Comparison of ENCODE assay signal across 8 mouse cellular contexts in genomic region chr15:102136129-102136758, GRCm38 (mm10). TPM values are rescaled to one million over a fixed set of nuclear protein-coding genes. Genes with fewer than 3 reads are reported as not detected.
DNase-seq lines count a peak whose midpoint lies in the region; ATAC-seq and TF ChIP-seq lines count a peak whose summit lies in the region.

TSS of gene Spryd3 (minus strand) at chr15:102136234.

- under 1% methylated on average over 50 of the region's 50 CpGs for WGBS in forebrain, embryonic 11.5 days
- WGBS in heart, embryonic 16.5 days, result under 1% methylated on average over 50 of the region's 50 CpGs
- WGBS in liver, embryonic 15.5 days (ENCODE audit: insufficient replicate concordance), result under 1% methylated on average over 43 of the region's 50 CpGs
- WGBS in neural tube, embryonic 12.5 days, result under 1% methylated on average over 50 of the region's 50 CpGs

- H3K4me3 ChIP-seq in CH12.LX (replicated peaks in 1 of 3; ENCODE audit: low read depth in 2 of 3, low read length in 2 of 3, poor library complexity in 1 of 3), result peak within 1 kb of the TSS; percentile 60 to 91 (median 86)
- peak within 1 kb of the TSS; percentile 87 for H3K4me3 ChIP-seq in forebrain, embryonic 11.5 days (ENCODE audit: low read depth, low read length)
- peak within 1 kb of the TSS; percentile 79 for H3K4me3 ChIP-seq in heart, embryonic 16.5 days (ENCODE audit: low read length)
- H3K4me3 ChIP-seq in liver, embryonic 15.5 days (replicated peaks), result peak within 1 kb of the TSS; percentile 82
- peak within 1 kb of the TSS; percentile 88 for H3K4me3 ChIP-seq in neural tube, embryonic 12.5 days

- H3K27me3 ChIP-seq in CH12.LX (replicated peaks), result peaks cover 20% of the 10 kb centered on the region
- H3K27me3 ChIP-seq in forebrain, embryonic 11.5 days (ENCODE audit: control insufficient read depth, insufficient read depth, low read length), result no peaks in the 10 kb centered on the region
- no peaks in the 10 kb centered on the region for H3K27me3 ChIP-seq in heart, embryonic 16.5 days (ENCODE audit: control insufficient read depth, insufficient read depth, low read length)
- peaks cover 9% of the 10 kb centered on the region for H3K27me3 ChIP-seq in liver, embryonic 15.5 days
- no peaks in the 10 kb centered on the region for H3K27me3 ChIP-seq in neural tube, embryonic 12.5 days (replicated peaks)

- dilution Hi-C loops in CH12.LX (cut with MboI; ENCODE audit: extremely low pct_ligation_motif_present, extremely low pct_unique_long_range_greater_than_20kb, low sequenced_read_pairs), result no loop called here

- peak within 1 kb of the TSS; percentile 88 for H3K4me2 ChIP-seq in CH12.LX (ENCODE audit: insufficient read depth, low read depth, poor library complexity, severe bottlenecking)
- H3K4me2 ChIP-seq in forebrain, embryonic 11.5 days (ENCODE audit: low read depth, low read length, severe bottlenecking), result peak within 1 kb of the TSS; percentile 75
- H3K4me2 ChIP-seq in heart, embryonic 16.5 days (ENCODE audit: low read depth, low read length), result peak within 1 kb of the TSS; percentile 84
- peak within 1 kb of the TSS; percentile 94 for H3K4me2 ChIP-seq in liver, embryonic 15.5 days
- peak within 1 kb of the TSS; percentile 77 for H3K4me2 ChIP-seq in neural tube, embryonic 12.5 days (replicated peaks)

- peak; percentile 98 for DNase-seq in CH12.LX (ENCODE audit: extremely low read depth)
- DNase-seq in c-Kit-positive CD71-positive TER-119-negative erythroid progenitor cells, embryonic 14.5 days (ENCODE audit: low read depth), result peak; percentile 94
- DNase-seq in forebrain, embryonic 11.5 days (ENCODE audit: low spot score), result peak; percentile 99
- peak; percentile 96 to 97 for DNase-seq in kidney, postnatal 36 days
- peak; percentile 94 for DNase-seq in telencephalon, adult 2 months (ENCODE audit: low read depth, low spot score)

- peaks cover 16% of the 10 kb centered on the region for H3K79me2 ChIP-seq in CH12.LX (replicated peaks; ENCODE audit: control insufficient read depth, extremely low read depth, insufficient read depth, poor library complexity, severe bottlenecking)

- no peaks in the 10 kb centered on the region for H3K9me3 ChIP-seq in CH12.LX (replicated peaks; ENCODE audit: low read length)
- H3K9me3 ChIP-seq in forebrain, embryonic 11.5 days (ENCODE audit: control insufficient read depth, low read length), result no peaks in the 10 kb centered on the region
- no peaks in the 10 kb centered on the region for H3K9me3 ChIP-seq in heart, embryonic 16.5 days (replicated peaks; ENCODE audit: control insufficient read depth, low read length)
- no peaks in the 10 kb centered on the region for H3K9me3 ChIP-seq in liver, embryonic 15.5 days (replicated peaks)
- H3K9me3 ChIP-seq in neural tube, embryonic 12.5 days, result no peaks in the 10 kb centered on the region

- peak; percentile 99 for ATAC-seq in forebrain, embryonic 11.5 days (replicated peaks; ENCODE audit: low FRiP score)
- ATAC-seq in heart, embryonic 16.5 days (replicated peaks; ENCODE audit: extremely low read depth, insufficient read depth, low FRiP score), result peak; percentile 100
- ATAC-seq in liver, embryonic 15.5 days (ENCODE audit: insufficient read depth), result peak; percentile 99
- peak; percentile 99 for ATAC-seq in neural tube, embryonic 12.5 days (ENCODE audit: low FRiP score, low read depth)

- TF ChIP-seq POLR2A in CH12.LX (IDR thresholded peaks at IDR 0.05; ENCODE audit: low read depth, low read length), result peak; percentile 79

- no peak for TF ChIP-seq CTCF in CH12.LX (conservative IDR thresholded peaks at IDR 0.05 in 1 of 2, IDR thresholded peaks at IDR 0.05 in 1 of 2; ENCODE audit: low read depth in 2 of 2, low read length in 2 of 2)

- H3K36me3 ChIP-seq in CH12.LX (replicated peaks in 1 of 2; ENCODE audit: control insufficient read depth in 1 of 2, insufficient read depth in 1 of 2, low read length in 1 of 2), result peaks cover 19 to 23% of the 10 kb centered on the region in 2 experiments
- H3K36me3 ChIP-seq in forebrain, embryonic 11.5 days (ENCODE audit: control insufficient read depth, insufficient read depth, low read length), result no peaks in the 10 kb centered on the region
- peaks cover 6% of the 10 kb centered on the region for H3K36me3 ChIP-seq in heart, embryonic 16.5 days (ENCODE audit: control insufficient read depth, insufficient read depth)
- H3K36me3 ChIP-seq in liver, embryonic 15.5 days (replicated peaks), result peaks cover 21% of the 10 kb centered on the region
- peaks cover 18% of the 10 kb centered on the region for H3K36me3 ChIP-seq in neural tube, embryonic 12.5 days

- TF ChIP-seq RAD21 in CH12.LX (IDR thresholded peaks at IDR 0.05; ENCODE audit: low read depth, low read length), result no peak

- no peak for TF ChIP-seq EP300 in CH12.LX (IDR thresholded peaks at IDR 0.05; ENCODE audit: low read length)

- H3K27ac ChIP-seq in CH12.LX (ENCODE audit: insufficient read depth, low read depth), result no peak within 1 kb of the TSS
- H3K27ac ChIP-seq in forebrain, embryonic 11.5 days (ENCODE audit: low read depth, low read length), result peak within 1 kb of the TSS; percentile 46; the same call in 1 of the 2 replicates
- peak within 1 kb of the TSS; percentile 78 for H3K27ac ChIP-seq in heart, embryonic 16.5 days (ENCODE audit: low read length)
- H3K27ac ChIP-seq in liver, embryonic 15.5 days (replicated peaks), result peak within 1 kb of the TSS; percentile 84
- peak within 1 kb of the TSS; percentile 15; the same call in 1 of the 2 replicates for H3K27ac ChIP-seq in neural tube, embryonic 12.5 days

- peak within 1 kb of the TSS; percentile 74 for H3K9ac ChIP-seq in CH12.LX (ENCODE audit: insufficient read depth, low read depth)
- H3K9ac ChIP-seq in forebrain, embryonic 11.5 days (ENCODE audit: low read length), result peak within 1 kb of the TSS; percentile 89
- peak within 1 kb of the TSS; percentile 83 for H3K9ac ChIP-seq in heart, embryonic 16.5 days (ENCODE audit: low read length)
- H3K9ac ChIP-seq in liver, embryonic 15.5 days, result peak within 1 kb of the TSS; percentile 79
- H3K9ac ChIP-seq in neural tube, embryonic 12.5 days, result peak within 1 kb of the TSS; percentile 87

- in situ Hi-C loops in CH12.LX (cut with MboI; ENCODE audit: low pct_ligation_motif_present, low pct_unique_long_range_greater_than_20kb, low sequenced_read_pairs), result loop anchor here (5.0 kb wide), 1 partner anchor 34 kb away; the partner anchor contains the start of gene Tns2

- H3K4me1 ChIP-seq in CH12.LX (ENCODE audit: control insufficient read depth in 1 of 2, insufficient read depth in 2 of 2), result peaks cover 0 to 17% of the 10 kb centered on the region in 2 experiments; a peak in 2 of 4 replicates
- peaks cover 5% of the 10 kb centered on the region; the same call in 1 of the 2 replicates for H3K4me1 ChIP-seq in forebrain, embryonic 11.5 days (replicated peaks; ENCODE audit: control insufficient read depth, insufficient read depth, low read length)
- H3K4me1 ChIP-seq in heart, embryonic 16.5 days (ENCODE audit: control insufficient read depth, insufficient read depth, low read length), result peaks cover 11% of the 10 kb centered on the region
- peaks cover 30% of the 10 kb centered on the region for H3K4me1 ChIP-seq in liver, embryonic 15.5 days (replicated peaks)
- H3K4me1 ChIP-seq in neural tube, embryonic 12.5 days, result peaks cover 12% of the 10 kb centered on the region

TF ChIP-seq in CH12.LX, 34 proteins besides CTCF, POLR2A, EP300 and RAD21 (continues in another document):
- TF ChIP-seq CHD2 (IDR thresholded peaks at IDR 0.05; ENCODE audit: low read length), result peak; percentile 97
- no peak for TF ChIP-seq SMC3 (IDR thresholded peaks at IDR 0.05; ENCODE audit: low read depth, low read length)
- TF ChIP-seq MEF2A (IDR thresholded peaks at IDR 0.05; ENCODE audit: borderline replicate concordance, low read depth, low read length), result no peak
- TF ChIP-seq TBP (conservative IDR thresholded peaks at IDR 0.05; ENCODE audit: low read depth, low read length), result 0 out of 2 replicates have a peak, but pooled peaks have one; percentile 1
- TF ChIP-seq JUN (IDR thresholded peaks at IDR 0.05; ENCODE audit: insufficient read depth, low read depth, low read length), result no peak
- no peak for TF ChIP-seq JUND (conservative IDR thresholded peaks at IDR 0.05; ENCODE audit: low read depth, low read length)
- TF ChIP-seq IRF4 (IDR thresholded peaks at IDR 0.05; ENCODE audit: low read depth, low read length), result peak; percentile 39; the same call in 1 of the 2 replicates
- TF ChIP-seq TCF12 (IDR thresholded peaks at IDR 0.05; ENCODE audit: low read depth, low read length), result 0 out of 2 replicates have a peak, but pooled peaks have one; percentile 42
- TF ChIP-seq MAX (IDR thresholded peaks at IDR 0.05; ENCODE audit: low read length), result peak; percentile 43; the same call in 1 of the 2 replicates
- TF ChIP-seq E2F4 (IDR thresholded peaks at IDR 0.05; ENCODE audit: insufficient replicate concordance, low read depth, low read length), result no peak
- TF ChIP-seq PAX5 (IDR thresholded peaks at IDR 0.05; ENCODE audit: low read length), result no peak
- no peak for TF ChIP-seq ZKSCAN1 (IDR thresholded peaks at IDR 0.05; ENCODE audit: borderline replicate concordance, low read depth, low read length)
- TF ChIP-seq NELFE (IDR thresholded peaks at IDR 0.05; ENCODE audit: low read depth, low read length), result peak; percentile 55
- TF ChIP-seq HCFC1 (IDR thresholded peaks at IDR 0.05; ENCODE audit: low read depth, low read length), result peak; percentile 76
- TF ChIP-seq RCOR1 (conservative IDR thresholded peaks at IDR 0.05; ENCODE audit: low read depth, low read length), result no peak
- TF ChIP-seq USF1 (IDR thresholded peaks at IDR 0.05; ENCODE audit: low read depth, low read length), result no peak
- peak; percentile 36; the same call in 1 of the 2 replicates for TF ChIP-seq ZNF384 (IDR thresholded peaks at IDR 0.05; ENCODE audit: low read depth, low read length)
- no peak for TF ChIP-seq ZMIZ1 (IDR thresholded peaks at IDR 0.05; ENCODE audit: low read depth, low read length)
- TF ChIP-seq NRF1 (IDR thresholded peaks at IDR 0.05; ENCODE audit: low read depth, low read length), result no peak; the same call in none of the 2 replicates
- no peak for TF ChIP-seq POLR2AphosphoS2 (IDR thresholded peaks at IDR 0.05; ENCODE audit: low read depth, low read length)
- TF ChIP-seq KAT2A (IDR thresholded peaks at IDR 0.05; ENCODE audit: insufficient replicate concordance, low read length), result peak; percentile 46; the same call in 1 of the 2 replicates

RNA-seq across cellular contexts. Expression of gene Spryd3, which starts in this region (rescaled TPM):
- total RNA-seq in CH12.LX (2012; rRNA removed) (21.6 and 24.7 TPM in 2 replicates), CH12.LX (2014; rRNA removed) (19.6 and 21.5 TPM in 2 replicates)
- polyA plus RNA-seq in CH12.LX (2012; ENCODE audit: insufficient read length, low read depth), result 25.7 and 33.5 TPM in 2 replicates
- 12.0 and 12.1 TPM in 2 replicates for polyA plus RNA-seq in forebrain, embryonic 11.5 days (2014; fragmentation: Nextera tagmentation; extraction: Ambion mirVana)
- polyA plus RNA-seq in heart, embryonic 16.5 days (2015; fragmentation: Nextera tagmentation; extraction: Ambion mirVana), result 19.8 and 21.8 TPM in 2 replicates
- polyA plus RNA-seq in liver, embryonic 15.5 days (2015; fragmentation: Nextera tagmentation; extraction: Ambion mirVana), result 12.9 and 14.6 TPM in 2 replicates
- 29.6 and 33.3 TPM in 2 replicates for polyA plus RNA-seq in neural tube, embryonic 12.5 days (2016; fragmentation: Nextera tagmentation; extraction: Ambion mirVana)
